Mouse (Mus musculus) heart, adult 11 months (tissue): ENCODE results near the gene Cped1.

Source experiments
- DNase-seq: peaks from one replicate; pipeline ENCODE4 v3.0.0; 2022

Gene Cped1

DNA sequence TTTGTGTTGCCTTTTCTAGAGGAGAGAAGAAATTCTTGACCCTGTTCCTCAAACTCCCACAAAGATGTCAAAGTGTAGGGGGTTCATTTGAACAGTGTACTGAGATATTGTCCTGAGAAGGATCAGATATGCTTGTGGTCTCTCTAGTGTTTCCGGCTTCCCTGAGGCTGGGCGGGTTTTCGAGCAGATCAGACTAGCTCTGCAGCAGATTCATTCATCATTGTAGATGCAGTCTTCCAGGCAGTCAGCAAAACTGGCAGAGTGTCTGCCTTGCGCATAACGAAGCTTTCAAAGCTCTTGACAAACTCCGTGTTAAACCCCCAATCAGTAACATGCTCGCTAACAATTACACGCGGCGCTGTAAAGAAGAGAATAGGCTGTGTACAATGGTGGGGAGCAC, 194.6 kb downstream of the Cped1 start:
- DNase-seq: no peak

DNA sequence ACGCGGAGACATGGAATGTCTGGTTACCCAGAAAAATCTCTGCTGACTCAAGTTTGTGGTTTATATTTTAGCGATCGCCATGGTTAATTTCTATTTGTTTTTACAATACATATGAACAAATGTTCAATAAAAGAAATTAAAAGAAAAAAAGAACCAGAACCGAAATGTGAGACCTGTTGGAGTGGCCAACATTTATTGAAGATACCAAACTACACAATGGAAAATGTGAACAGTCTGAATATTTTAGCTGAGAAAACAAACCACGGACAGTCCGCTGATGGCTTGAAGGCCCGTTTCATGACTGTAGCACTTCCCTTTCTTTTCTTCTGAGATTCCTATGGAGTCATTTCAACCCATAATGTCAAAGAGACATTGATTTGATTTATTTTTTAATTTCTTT, 201.3 kb downstream of the Cped1 start:
- no peak for DNase-seq

DNA sequence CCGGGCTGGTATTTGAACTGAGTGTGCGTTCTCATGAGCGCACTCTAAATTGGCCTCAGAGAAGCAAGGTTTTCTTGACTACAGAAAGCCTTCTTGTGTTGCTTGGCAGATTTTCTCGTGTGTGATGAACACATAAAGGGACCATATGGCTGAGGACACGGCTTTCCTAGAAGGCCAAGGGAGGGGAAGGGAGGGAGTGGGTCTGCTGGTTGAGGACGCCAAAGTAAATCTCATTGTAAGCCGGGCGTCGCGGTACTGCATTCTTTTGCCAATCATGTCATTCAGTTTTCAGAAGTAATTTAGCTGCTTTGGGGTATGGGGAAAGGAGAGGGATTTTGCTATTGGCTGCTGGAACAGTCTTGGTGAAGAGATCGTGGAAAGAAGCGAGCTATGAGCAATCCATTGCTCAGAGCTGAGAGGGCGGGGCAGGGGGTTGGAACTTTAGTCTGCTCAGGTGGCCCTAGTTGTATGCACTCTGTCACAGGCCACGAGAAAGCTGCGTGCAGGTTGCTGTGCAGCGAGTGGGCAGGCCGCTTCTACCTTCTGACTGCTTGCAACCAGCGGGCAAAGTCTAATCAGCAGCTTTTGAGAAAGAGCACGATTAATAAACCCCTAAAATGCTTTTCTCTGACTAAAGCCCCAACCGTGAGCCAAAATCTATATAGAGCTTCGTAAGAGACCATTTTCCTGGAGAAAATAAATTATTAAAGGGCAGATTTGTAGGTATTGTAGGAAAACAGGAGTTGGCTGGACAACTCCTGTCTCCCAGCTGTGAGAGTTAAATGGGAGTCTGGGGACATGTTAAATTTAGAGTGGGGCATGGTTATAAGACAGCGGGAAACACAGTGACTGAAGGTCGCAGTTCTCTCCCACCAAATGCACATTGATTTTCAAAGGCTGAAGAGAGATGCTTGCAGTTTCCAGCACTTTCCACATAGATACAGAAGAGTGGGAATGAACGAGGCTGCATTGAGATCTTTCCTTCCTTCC, 203.9 kb downstream of the Cped1 start:
- no peak for DNase-seq

DNA sequence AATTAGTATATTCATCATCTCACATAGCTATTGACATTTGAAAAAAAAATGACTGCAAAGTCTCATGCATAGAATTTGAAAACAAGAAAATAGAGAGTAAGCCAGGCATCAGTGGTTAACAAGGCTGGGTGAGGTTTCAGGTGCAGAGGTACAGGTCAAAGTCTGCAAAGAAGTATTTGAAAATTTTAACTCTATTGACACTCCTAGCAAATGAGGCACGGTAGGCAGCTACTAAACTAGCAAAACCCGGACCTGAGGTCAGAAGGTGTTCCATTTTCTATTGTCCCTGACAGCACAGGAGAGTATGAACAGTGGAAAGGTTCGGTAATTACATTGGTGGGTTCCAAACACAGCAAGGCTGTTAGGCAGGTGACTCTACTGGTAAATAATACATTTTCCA, 212.9 kb downstream of the Cped1 start:
- no peak for DNase-seq

DNA sequence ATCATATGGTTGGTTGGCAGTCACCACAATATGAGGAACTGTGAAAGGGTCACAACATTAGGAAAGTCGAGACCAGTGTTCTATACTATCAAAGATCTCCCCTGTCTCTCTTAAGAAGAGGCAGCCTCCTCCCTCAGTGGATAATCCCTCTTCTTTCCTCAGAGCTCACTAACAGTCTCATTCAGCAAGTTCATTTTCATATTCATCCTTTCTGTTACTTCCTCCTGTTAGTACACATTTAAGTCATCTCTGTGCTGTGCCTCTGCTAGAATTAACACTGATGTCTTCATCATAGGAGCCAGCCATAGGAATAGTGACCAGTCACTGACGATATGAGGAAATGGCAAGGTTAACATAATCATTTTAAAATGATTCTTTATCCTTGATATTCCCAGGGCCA, 213.8 kb downstream of the Cped1 start:
- DNase-seq: no peak

DNA sequence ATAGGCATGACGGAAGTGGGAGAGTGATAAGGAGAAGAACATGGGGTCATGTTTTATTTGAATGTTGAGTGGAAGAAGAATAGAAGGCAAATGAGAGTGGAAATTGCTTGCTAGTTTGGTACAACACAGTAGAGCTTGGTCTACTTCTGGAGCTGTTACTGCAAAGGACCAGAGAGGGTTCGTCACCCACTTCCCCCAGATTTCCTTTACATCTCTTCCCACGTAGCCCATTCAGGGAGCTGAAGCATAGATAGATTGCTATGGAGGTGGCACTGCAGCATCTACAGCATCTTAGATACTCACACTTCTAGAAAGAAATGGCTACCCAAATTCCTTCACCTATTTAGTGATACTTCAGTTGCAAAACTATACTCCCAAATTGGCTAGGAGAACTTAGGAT, 214.4 kb downstream of the Cped1 start:
- DNase-seq: no peak

DNA sequence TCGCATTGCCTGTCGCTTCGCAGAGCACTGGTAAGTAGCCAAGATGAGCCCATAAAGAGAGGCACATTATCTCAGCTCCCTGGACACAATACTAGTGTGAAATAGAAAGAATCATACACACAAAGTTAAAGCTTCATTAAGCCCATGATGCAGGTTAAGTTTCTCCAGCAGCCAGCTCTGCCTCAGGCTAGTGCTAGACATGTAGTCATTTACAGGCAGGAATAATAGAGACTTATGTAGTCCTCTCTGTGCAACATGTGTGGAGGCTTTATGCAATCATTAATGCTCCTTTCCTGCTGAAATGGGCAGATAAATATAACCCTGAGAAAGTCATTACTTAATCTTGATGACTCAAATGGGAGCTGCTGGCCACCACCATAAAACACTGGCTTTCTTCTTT, 216.2 kb downstream of the Cped1 start:
- DNase-seq: no peak

DNA sequence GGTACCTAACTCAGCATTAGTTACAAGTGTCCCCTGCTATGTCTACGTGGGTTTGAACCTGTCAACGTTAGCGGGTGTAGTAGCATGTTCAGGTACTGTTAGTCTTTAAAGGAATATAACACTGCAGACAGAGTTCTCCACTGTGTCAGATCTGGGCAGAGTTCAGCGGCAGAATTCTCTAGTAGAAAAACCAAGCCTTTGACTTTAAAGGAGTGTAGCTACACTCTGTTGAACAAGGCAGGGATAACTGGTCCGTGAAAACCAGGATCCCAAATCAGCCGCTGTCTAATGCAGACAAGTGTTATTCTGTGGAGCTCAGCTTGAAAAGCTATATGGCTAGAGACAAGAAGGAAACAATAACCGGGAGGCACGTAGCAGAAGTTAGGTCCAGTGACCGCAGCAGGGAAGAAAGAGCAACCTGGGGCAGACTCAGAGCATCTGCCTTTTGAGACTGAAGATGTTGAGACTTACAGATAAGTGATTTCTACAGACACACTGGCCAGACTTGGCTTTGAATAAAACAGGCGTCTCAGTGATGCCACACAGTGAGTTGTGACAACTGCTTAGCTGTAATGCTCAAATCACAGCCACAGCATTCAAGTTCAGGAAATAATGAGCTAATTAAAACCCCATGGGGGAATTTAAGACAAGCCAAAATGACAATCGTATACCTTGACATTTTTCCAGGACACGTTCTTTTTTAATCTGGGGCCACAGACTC, 219.5 kb downstream of the Cped1 start:
- DNase-seq: no peak

DNA sequence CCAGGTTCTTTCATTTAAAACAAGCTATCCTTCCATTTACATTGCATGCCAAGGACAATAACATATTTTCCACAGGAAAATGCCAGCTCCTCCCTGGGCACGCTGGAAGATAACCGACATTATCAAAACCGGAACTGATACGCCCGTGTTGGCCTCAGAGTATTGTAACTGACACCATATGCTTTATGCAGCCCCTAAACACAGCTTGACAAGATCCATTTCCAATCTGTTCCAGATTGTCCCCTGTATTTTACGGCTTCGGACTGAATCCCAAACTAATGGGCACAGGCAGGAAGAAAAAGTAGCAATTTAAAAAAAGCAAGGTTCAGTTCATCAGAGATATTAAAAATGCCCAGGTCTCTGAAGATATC, 220.0 kb downstream of the Cped1 start:
- DNase-seq: no peak

DNA sequence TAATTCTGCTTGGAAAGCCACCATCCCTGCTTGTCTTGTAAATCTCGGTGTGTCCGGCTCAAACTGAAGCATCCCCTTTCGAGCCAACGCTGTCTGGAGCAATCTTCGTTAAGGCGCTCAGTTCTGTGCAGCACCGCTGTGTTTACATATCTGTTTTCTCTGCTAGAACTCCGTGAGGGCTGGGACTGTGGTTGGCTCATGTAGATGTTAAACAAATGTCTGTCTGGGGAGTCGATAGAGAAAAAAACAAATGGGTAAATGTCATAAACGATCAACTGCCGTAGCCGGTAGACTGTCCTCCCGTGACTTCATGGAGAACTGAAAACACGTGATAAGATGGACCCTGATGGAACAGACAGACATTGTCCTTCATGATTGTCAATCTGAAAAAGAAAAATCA, 220.5 kb downstream of the Cped1 start:
- DNase-seq: no peak

DNA sequence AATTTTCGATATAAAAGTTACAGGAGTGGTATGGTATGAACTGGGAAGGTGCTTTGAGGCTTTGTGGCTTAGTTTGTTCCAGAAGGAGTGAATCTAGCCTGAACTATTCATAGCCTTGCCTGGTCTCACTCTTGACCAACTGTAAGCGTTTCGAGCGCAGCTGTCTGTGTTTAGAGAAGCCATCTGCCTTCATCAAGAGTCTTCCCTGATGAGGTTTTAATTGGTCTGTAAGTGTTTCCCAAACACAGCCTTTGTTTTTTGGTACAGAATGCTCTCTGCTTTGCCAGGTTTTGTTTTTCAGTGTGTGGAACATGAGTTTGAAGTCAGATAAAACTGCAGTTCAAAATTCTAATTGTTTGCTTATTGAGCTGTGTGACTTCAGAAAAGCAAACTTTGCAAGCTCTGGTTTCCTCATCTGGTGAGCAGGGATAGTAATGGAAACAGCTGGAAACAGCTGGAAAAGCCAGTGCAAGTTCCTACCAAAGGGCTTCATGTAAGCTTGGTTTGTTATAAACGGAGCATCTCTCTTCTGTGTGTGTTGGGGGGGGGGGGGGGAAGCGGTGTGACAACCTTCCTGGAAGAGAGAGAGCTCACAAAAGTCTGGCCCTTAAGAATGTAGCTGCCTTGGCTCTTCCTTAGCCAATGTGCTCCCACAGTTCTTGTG, 221.0 kb downstream of the Cped1 start:
- DNase-seq: peak; percentile 90

DNA sequence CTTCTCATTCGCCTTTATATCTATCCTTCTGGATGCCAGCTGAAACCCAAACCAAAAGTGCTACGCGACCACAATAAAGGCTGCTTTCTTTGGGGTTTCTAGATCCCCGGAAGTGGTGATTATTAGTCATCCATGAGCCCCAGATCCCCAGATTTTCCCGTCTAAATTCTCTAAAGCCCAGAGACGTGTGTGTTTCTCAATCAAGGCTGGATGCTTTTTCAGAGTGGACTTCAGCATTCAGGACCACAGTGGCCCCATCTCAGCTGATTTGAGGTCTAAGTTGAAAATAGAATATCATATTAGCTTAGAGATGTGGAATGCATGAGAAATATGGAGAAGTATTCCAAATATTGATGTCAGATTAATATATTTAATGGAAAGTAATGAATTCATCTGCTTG, 226.4 kb downstream of the Cped1 start:
- DNase-seq: no peak

DNA sequence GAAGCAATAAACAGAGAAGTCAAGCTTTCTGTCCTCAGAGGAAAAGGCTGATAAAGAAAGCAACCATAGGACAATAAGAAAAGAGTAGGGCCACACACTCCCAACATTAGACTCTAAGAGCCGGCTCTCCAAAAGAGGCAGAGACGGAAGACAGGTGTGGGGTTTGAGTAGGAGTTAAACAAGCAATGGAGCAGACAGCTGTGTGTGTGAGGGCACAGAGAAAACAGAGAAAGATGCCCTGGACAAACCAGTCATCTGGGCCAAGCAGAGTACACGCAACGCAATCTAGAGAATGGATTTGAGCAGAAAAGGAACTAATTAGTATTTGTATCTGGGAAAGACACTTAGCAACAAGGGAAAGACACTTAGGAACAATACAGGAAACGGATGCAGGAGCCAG, 227.5 kb downstream of the Cped1 start:
- no peak for DNase-seq

DNA sequence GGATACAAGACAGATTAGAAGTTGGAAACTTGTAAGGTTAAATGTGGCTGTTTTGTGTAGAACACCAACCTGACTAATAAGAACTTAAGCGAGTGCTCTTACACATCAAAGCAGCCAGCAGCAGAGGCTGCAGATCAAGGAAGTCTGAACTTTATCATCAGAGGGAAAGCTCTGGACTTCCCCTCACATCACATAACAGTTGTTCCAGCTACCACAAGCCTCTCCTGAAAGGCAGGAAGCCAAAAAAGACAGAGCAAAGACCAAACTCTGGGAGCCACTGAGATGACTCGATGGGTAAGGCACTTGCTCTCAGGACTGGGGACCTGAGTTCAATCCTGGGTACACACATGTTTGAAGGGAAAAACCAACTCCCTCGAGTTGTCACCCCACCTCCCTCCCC, 228.1 kb downstream of the Cped1 start:
- DNase-seq: no peak

DNA sequence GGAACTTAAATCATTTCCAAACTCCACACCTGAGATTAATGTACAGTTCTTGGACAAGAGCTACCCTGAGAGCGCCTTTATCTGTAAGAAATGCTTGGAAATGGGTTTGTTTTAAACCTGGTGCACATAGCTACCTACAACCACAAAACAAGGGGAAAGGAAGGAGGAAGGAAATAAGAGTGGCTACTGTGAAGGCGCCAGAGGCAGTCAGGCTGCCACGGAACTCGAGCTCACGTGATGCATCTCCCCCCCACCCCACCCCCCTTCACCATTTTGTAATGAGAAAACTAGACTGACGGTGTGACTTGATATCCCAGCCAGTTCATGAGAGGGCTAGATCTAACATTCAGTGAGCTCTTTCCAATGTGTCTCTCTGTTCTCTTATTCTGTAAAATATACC, 228.9 kb downstream of the Cped1 start:
- DNase-seq: no peak

DNA sequence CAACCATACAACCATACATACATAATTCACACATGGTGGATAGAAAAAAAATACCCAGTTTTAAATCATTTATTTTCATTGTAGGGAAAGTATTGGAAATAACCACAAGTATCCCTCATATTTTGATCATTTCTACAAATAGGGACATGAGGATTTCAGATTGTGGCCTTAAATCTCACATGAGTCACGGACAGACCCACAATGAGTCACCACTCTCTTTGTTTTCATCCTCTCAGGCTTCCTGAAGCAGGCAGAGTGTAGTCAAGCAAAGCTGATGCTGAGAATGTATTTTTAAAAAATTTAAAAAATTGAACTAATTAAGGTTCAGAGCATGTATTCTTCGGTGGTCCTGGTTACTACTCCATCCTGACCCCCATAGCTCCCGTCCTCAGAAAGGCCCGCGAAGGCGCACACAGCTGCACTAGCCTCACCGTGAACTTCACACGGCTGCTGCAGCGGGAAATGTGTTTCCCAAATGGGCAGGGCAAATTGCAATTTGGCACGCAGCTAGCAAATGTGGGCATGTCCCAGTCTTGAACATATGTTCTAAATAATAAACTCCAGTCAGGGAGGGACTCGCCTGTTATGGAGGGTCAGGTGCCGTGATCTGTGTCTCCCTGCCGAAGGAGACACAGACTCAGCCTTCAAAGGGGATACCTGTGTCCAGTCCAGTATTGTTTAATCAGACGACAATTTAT, 230.7 kb downstream of the Cped1 start:
- DNase-seq: no peak

DNA sequence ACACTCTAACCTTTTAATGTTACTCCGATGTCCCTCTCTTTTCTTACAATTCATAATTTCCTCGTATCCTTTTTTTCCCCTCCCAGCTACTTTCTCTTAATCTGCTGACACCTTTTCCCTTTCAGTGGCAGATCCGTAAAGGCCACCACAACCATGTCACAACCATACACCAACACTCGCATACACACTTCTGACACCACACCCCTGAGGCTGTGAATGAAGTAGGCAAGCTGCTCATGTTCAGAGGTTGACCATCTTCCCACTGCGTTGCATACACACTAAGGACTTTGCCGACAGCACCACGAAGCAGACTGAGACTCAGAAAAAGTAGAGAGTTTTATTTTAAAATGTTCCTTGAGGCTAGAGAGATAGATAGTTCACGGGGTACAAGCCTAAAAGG, 235.4 kb downstream of the Cped1 start:
- DNase-seq: no peak

DNA sequence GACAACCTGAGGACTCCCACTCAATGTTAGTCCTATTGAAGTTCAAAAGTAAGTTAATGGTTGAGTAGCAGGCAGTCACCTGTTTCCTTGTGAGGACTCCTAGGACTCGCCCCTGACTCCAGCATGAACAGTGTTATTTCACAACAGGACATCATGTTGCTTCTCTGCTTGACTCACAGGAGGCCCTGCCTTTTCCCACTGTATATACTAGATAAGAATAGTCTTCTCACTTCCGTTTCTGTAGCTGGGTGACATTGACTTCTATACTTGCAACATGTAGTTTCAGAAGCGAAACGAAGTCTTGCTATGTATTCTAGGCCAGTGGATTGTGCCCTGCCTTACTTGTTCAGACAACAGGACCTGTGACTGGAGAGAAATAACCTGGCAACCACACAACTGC, 236.4 kb downstream of the Cped1 start:
- DNase-seq: no peak

DNA sequence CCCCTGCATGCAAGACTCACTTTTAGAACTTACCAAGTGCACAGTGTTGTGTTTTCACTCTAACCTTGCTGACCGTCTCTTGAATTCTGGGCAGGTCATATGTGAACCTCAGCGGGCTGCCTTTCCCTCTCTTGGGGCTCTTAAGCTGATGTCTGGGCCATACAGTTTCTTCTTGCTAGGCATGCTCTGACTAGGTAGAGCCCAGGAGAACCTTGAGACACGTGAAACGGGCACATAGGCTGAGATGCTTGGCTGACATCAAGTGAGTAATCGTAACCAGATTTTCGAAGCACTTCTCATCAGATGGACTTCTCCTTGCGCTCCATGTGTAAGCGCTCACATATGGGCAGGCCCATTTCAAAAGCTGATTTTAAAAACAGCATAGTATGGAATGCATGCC, 237.2 kb downstream of the Cped1 start:
- no peak for DNase-seq

DNA sequence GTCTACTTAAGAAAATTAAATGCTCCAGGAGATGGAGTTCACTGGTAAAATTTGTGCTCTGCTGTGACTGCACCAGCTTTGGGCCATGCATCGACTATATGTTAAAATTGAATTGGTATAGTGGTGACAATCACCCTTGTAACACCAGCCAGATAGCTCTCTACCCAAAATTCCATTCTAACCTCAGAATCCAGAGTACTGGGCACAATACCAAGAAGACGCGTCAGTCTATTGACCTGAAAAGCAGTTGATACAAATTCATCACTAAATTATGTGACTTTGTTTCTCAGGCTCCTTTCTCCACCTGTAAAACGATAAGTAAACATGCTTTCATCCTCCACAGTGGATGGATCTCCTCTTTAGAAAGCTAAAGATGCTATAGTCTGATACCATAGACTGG, 238.6 kb downstream of the Cped1 start:
- no peak for DNase-seq

DNA sequence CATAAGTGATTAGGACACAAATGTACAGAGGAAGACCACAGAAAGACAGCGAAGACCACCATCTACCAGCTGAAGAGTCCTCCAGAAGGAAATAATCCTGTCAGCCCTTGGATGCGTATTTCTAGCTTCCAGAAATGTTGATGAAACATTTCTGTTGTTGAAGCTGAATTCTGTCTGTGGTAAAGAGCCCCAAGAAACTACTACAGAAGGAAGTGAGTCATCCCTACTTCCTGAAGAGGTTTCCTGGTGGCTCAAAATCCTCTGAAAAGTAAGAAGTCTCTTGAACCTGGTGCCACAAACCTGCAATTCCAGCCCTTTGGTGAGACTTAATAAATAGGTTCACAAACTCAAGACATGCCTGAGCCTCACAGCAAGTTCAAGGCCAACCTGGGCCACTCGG, 245.5 kb downstream of the Cped1 start:
- DNase-seq: no peak

DNA sequence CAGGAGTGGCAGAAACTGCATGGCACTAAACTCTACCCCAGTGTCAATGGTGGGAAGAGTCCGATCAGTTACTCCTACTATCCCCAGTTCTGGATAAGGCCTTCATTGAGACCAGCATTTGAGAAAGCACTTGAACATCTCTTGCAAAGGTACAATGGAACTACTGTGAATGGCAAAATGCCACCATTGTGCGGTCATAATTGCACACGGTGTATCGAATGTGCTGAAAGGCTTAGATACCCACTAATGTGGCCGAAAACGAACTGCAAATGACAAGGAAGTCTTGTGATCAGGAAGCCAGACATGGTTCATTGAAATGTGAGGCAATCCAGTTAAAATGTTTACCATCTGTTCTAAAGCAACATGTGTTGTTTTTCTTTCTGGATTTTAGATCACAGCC, 247.8 kb downstream of the Cped1 start:
- peak; percentile 93 for DNase-seq

DNA sequence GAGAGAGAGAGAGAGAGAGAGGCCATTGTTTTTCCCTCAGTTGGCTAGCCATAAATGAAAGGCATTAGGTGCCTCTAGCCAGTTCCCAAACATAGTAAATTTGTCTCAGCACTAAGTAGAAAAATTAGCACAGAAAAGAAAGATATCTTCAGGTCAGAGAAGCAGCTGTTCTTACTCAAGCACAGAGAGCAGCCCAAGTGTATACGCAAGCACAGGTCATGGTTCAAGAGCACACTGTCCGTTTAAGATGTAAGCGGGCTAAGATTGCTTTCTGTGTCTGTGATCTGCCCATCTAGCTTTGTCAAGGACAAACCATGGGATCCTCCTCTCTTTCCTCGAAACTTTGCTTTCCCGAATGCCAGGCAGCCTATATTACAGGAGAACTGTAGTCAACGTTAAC, 249.4 kb downstream of the Cped1 start:
- no peak for DNase-seq
